Mouse (Mus musculus): ENCODE measurements around the gene Hmgcr. TPM values are rescaled to one million over a fixed set of nuclear protein-coding genes. Genes with fewer than 3 reads are reported as not detected.

Hmgcr gene
- total RNA-seq, 1 experiment = 143 TPM

DNA sequence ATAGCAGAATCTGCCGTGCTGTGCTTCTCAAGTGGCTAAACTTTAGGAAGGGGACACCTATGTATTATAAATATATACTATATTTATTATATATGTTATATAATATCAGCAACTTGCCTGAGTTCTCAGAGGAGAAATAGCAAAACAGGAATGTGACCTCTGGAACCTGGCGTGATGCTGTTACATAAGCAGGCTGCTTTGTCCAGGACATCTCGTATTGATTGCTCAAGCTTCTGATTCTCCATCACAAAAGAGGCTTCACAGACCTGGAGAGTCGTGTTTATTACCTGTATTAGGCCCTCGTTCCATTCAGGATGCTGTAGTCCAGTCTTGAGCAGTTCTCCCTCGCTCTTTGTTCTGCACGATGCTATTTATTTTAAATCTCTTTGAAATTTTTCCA, 3.1 kb upstream of the Hmgcr start:
- TF ChIP-seq ZC3H11A (IDR thresholded peaks at IDR 0.05; ENCODE audit: borderline replicate concordance, low read depth, low read length) = no peak
- no peak for TF ChIP-seq ZNF384 (IDR thresholded peaks at IDR 0.05; ENCODE audit: low read depth, low read length)
- no peak for TF ChIP-seq CHD2 (IDR thresholded peaks at IDR 0.05; ENCODE audit: low read depth, low read length)
- no peak for TF ChIP-seq MAFK (IDR thresholded peaks at IDR 0.05; ENCODE audit: insufficient read depth, low read depth, low read length)
- TF ChIP-seq HCFC1 (IDR thresholded peaks at IDR 0.05; ENCODE audit: borderline replicate concordance, insufficient read depth, low read length) = no peak
- Histone ChIP-seq H3K4me3 (ENCODE audit: insufficient read depth in 1 of 2, low read depth in 1 of 2, low read length in 2 of 2, poor library complexity in 1 of 2, severe bottlenecking in 1 of 2) (no peak overlapping the region), H3K9me3 (ENCODE audit: control insufficient read depth, insufficient read depth, low read depth, low read length) (no peaks in the 10 kb centered on the region), H3K4me1 (ENCODE audit: control insufficient read depth in 2 of 2, insufficient read depth in 2 of 2, low read length in 2 of 2, poor library complexity in 1 of 2) (peaks cover 14 to 22% of the 10 kb centered on the region in 2 experiments), H3K36me3 (ENCODE audit: control insufficient read depth, insufficient read depth, low read length, poor library complexity, severe bottlenecking) (no peaks in the 10 kb centered on the region), H3K27ac (ENCODE audit: insufficient read depth, low read depth, low read length, poor library complexity, severe bottlenecking) (no peak overlapping the region), H3K9ac (ENCODE audit: insufficient read depth, low read depth, low read length, poor library complexity, severe bottlenecking) (no peak overlapping the region)
- peak; percentile 52 for DNase-seq (ENCODE audit: low read depth, low spot score)
- in situ Hi-C loops (cut with MboI; ENCODE audit: low sequenced_read_pairs in 2 of 2, unreplicated experiment in 2 of 2) = no loop called here

GRCm38 (mm10) chr13:96672276-96672675, 1.5 kb upstream of the Hmgcr start:
- Histone ChIP-seq H3K27ac (ENCODE audit: insufficient read depth, low read depth, low read length, poor library complexity, severe bottlenecking) (no peak overlapping the region), H3K36me3 (ENCODE audit: control insufficient read depth, insufficient read depth, low read length, poor library complexity, severe bottlenecking) (peaks cover 3% of the 10 kb centered on the region; the same call in 1 of the 2 replicates), H3K9me3 (ENCODE audit: control insufficient read depth, insufficient read depth, low read depth, low read length) (no peaks in the 10 kb centered on the region), H3K9ac (ENCODE audit: insufficient read depth, low read depth, low read length, poor library complexity, severe bottlenecking) (no peak overlapping the region), H3K4me1 (ENCODE audit: control insufficient read depth in 2 of 2, insufficient read depth in 2 of 2, low read length in 2 of 2, poor library complexity in 1 of 2) (peaks cover 16 to 22% of the 10 kb centered on the region in 2 experiments), H3K4me3 (ENCODE audit: insufficient read depth in 1 of 2, low read depth in 1 of 2, low read length in 2 of 2, poor library complexity in 1 of 2, severe bottlenecking in 1 of 2) (no peak overlapping the region)
- in situ Hi-C loops (cut with MboI; ENCODE audit: low sequenced_read_pairs in 2 of 2, unreplicated experiment in 2 of 2) = no loop called here
- TF ChIP-seq ZC3H11A (IDR thresholded peaks at IDR 0.05; ENCODE audit: borderline replicate concordance, low read depth, low read length) (no peak), MAFK (IDR thresholded peaks at IDR 0.05; ENCODE audit: insufficient read depth, low read depth, low read length) (no peak), ZNF384 (IDR thresholded peaks at IDR 0.05; ENCODE audit: low read depth, low read length) (no peak), HCFC1 (IDR thresholded peaks at IDR 0.05; ENCODE audit: borderline replicate concordance, insufficient read depth, low read length) (no peak), CHD2 (IDR thresholded peaks at IDR 0.05; ENCODE audit: low read depth, low read length) (no peak)
- no peak for DNase-seq (ENCODE audit: low read depth, low spot score)

- no peak for DNase-seq (ENCODE audit: low read depth, low spot score)
- Histone ChIP-seq H3K36me3 (ENCODE audit: control insufficient read depth, insufficient read depth, low read length, poor library complexity, severe bottlenecking) (peaks cover 3% of the 10 kb centered on the region; the same call in 1 of the 2 replicates), H3K9me3 (ENCODE audit: control insufficient read depth, insufficient read depth, low read depth, low read length) (no peaks in the 10 kb centered on the region), H3K4me3 (ENCODE audit: insufficient read depth in 1 of 2, low read depth in 1 of 2, low read length in 2 of 2, poor library complexity in 1 of 2, severe bottlenecking in 1 of 2) (no peak overlapping the region), H3K9ac (ENCODE audit: insufficient read depth, low read depth, low read length, poor library complexity, severe bottlenecking) (no peak overlapping the region), H3K27ac (ENCODE audit: insufficient read depth, low read depth, low read length, poor library complexity, severe bottlenecking) (no peak overlapping the region), H3K4me1 (ENCODE audit: control insufficient read depth in 2 of 2, insufficient read depth in 2 of 2, low read length in 2 of 2, poor library complexity in 1 of 2) (peaks cover 16 to 22% of the 10 kb centered on the region in 2 experiments)
- in situ Hi-C loops (cut with MboI; ENCODE audit: low sequenced_read_pairs in 2 of 2, unreplicated experiment in 2 of 2) = no loop called here
- TF ChIP-seq CHD2 (IDR thresholded peaks at IDR 0.05; ENCODE audit: low read depth, low read length) (no peak), ZNF384 (IDR thresholded peaks at IDR 0.05; ENCODE audit: low read depth, low read length) (no peak), HCFC1 (IDR thresholded peaks at IDR 0.05; ENCODE audit: borderline replicate concordance, insufficient read depth, low read length) (no peak), ZC3H11A (IDR thresholded peaks at IDR 0.05; ENCODE audit: borderline replicate concordance, low read depth, low read length) (no peak), MAFK (IDR thresholded peaks at IDR 0.05; ENCODE audit: insufficient read depth, low read depth, low read length) (no peak)
These were observed 1.1 kb upstream of the Hmgcr start for GRCm38 (mm10) chr13:96671906-96672234.

GRCm38 (mm10) chr13:96671078-96671905, 556 bp upstream of the Hmgcr start:
- H3K4me3 ChIP-seq (ENCODE audit: insufficient read depth in 1 of 2, low read depth in 1 of 2, low read length in 2 of 2, poor library complexity in 1 of 2, severe bottlenecking in 1 of 2) = peak overlapping the region; percentile 47 to 65
- peak overlapping the region; percentile 49; the same call in 1 of the 2 replicates for H3K9ac ChIP-seq (ENCODE audit: insufficient read depth, low read depth, low read length, poor library complexity, severe bottlenecking)
- H3K27ac ChIP-seq (ENCODE audit: insufficient read depth, low read depth, low read length, poor library complexity, severe bottlenecking) = no peak overlapping the region; the same call in 1 of the 2 replicates
- in situ Hi-C loops (cut with MboI; ENCODE audit: low sequenced_read_pairs in 2 of 2, unreplicated experiment in 2 of 2) = no loop called here
- no peaks in the 10 kb centered on the region for H3K9me3 ChIP-seq (ENCODE audit: control insufficient read depth, insufficient read depth, low read depth, low read length)
- peaks cover 6% of the 10 kb centered on the region for H3K36me3 ChIP-seq (ENCODE audit: control insufficient read depth, insufficient read depth, low read length, poor library complexity, severe bottlenecking)
- H3K4me1 ChIP-seq (ENCODE audit: control insufficient read depth in 2 of 2, insufficient read depth in 2 of 2, low read length in 2 of 2, poor library complexity in 1 of 2) = peaks cover 13 to 20% of the 10 kb centered on the region in 2 experiments
- DNase-seq (ENCODE audit: low read depth, low spot score) = no peak
- TF ChIP-seq ZC3H11A (IDR thresholded peaks at IDR 0.05; ENCODE audit: borderline replicate concordance, low read depth, low read length) (0 out of 2 replicates have a peak, but pooled peaks have one; percentile 15), MAFK (IDR thresholded peaks at IDR 0.05; ENCODE audit: insufficient read depth, low read depth, low read length) (no peak), ZNF384 (IDR thresholded peaks at IDR 0.05; ENCODE audit: low read depth, low read length) (peak; percentile 29; the same call in 1 of the 2 replicates), CHD2 (IDR thresholded peaks at IDR 0.05; ENCODE audit: low read depth, low read length) (0 out of 2 replicates have a peak, but pooled peaks have one; percentile 5)

Data from ES-E14 (cell line).